Mouse (Mus musculus) forebrain, embryonic 12.5 days (tissue): ENCODE data around the gene Zfyve27. TPM values are rescaled to one million over a fixed set of nuclear protein-coding genes. Genes with fewer than 3 reads are reported as not detected.
A peak's percentile ranks its signal among the peaks of the same experiment; 100 is the strongest.

Experiments used
- ATAC-seq: fragments of 200-750 bp; cut with Nextera tagmentation; 2 replicates; pipeline ENCODE4 v1.8.0; 2017; ENCODE audit warnings: moderate TSS enrichment; ENCODE audit not compliant: low FRiP score
- H3K27ac ChIP-seq: fragments of 300-500 bp; sonication (generic); 2 replicates; pipeline ENCODE4 v1.5.1; 2016; ENCODE audit warnings: mild to moderate bottlenecking
- H3K27me3 ChIP-seq: fragments of 300-500 bp; sonication (generic); 2 replicates; pipeline ENCODE4 v1.6.1; 2016; ENCODE audit warnings: mild to moderate bottlenecking
- H3K36me3 ChIP-seq: fragments of 300-500 bp; sonication (generic); replicated peaks from 2 replicates; pipeline ENCODE4 v1.6.1; 2016; ENCODE audit warnings: mild to moderate bottlenecking
- H3K4me1 ChIP-seq: fragments of 300-500 bp; sonication (generic); 2 replicates; pipeline ENCODE4 v1.6.1; 2016
- H3K4me2 ChIP-seq: fragments of 300-500 bp; sonication (generic); 2 replicates; pipeline ENCODE4 v1.6.1; 2016; ENCODE audit warnings: mild to moderate bottlenecking, moderate library complexity
- H3K4me3 ChIP-seq: fragments of 300-500 bp; sonication (generic); replicated peaks from 2 replicates; pipeline ENCODE4 v1.5.1; 2016; ENCODE audit warnings: mild to moderate bottlenecking
- H3K9ac ChIP-seq: fragments of 300-500 bp; sonication (generic); 2 replicates; pipeline ENCODE4 v1.6.1; 2016; ENCODE audit warnings: mild to moderate bottlenecking
- H3K9me3 ChIP-seq: fragments of 300-500 bp; sonication (generic); 2 replicates; pipeline ENCODE4 v1.6.1; 2016
- WGBS: fragments of 180-500 bp; shearing (Covaris S2); methylation state at CpG from one replicate; pipeline ENCODE4 v1.1.7; 2016; 5-methylcytosine and 5-hydroxymethylcytosine counted together
- polyA plus RNA-seq: library from polyadenylated mRNA; unstranded; fragments of >200 nt; fragmentation: Nextera tagmentation; extraction: Ambion mirVana; gene quantifications from 2 replicates; pipeline ENCODE4 v1.2.1, GENCODE M21; 2016

Gene Zfyve27
- polyA plus RNA-seq, 1 experiment from 2014 or later: 47.3 TPM

GRCm38 (mm10) chr19:42145210-42145609 is 18.5 kb upstream of the Zfyve27 start:
- Histone ChIP-seq H3K36me3 (no peaks in the 10 kb centered on the region), H3K9me3 (no peaks in the 10 kb centered on the region), H3K27ac (no peak overlapping the region), H3K4me1 (peaks cover 19% of the 10 kb centered on the region), H3K27me3 (peaks cover 47% of the 10 kb centered on the region), H3K9ac (no peak overlapping the region), H3K4me2 (no peak overlapping the region), H3K4me3 (no peak overlapping the region)
- 67% methylated on average over 4 of the region's 4 CpGs for WGBS
- no peak for ATAC-seq

- Histone ChIP-seq H3K36me3 (no peaks in the 10 kb centered on the region), H3K4me2 (no peak overlapping the region), H3K4me1 (peaks cover 19% of the 10 kb centered on the region), H3K27ac (no peak overlapping the region), H3K9ac (no peak overlapping the region), H3K4me3 (no peak overlapping the region), H3K27me3 (peaks cover 47% of the 10 kb centered on the region), H3K9me3 (no peaks in the 10 kb centered on the region)
- no peak for ATAC-seq
- 97% methylated on average over 2 of the region's 2 CpGs for WGBS
These were observed 18.0 kb upstream of the Zfyve27 start for GRCm38 (mm10) chr19:42145731-42146130.

- no peak overlapping the region for H3K9ac ChIP-seq
- no peak overlapping the region for H3K4me2 ChIP-seq
These were observed 17.3 kb upstream of the Zfyve27 start for GRCm38 (mm10) chr19:42146276-42147010.

GRCm38 (mm10) chr19:42147170-42147768 is 16.5 kb upstream of the Zfyve27 start, which contains the start of gene Marveld1:
Gene Marveld1 (plus strand): TSS chr19:42147400.
- H3K27me3 ChIP-seq: peaks cover 47% of the 10 kb centered on the region
- H3K36me3 ChIP-seq: no peaks in the 10 kb centered on the region
- ATAC-seq: peak; percentile 36; the same call in 1 of the 2 replicates
- 1% methylated on average over 14 of the region's 57 CpGs for WGBS
- no peaks in the 10 kb centered on the region for H3K9me3 ChIP-seq
- H3K4me1 ChIP-seq: peaks cover 19% of the 10 kb centered on the region
- peak within 1 kb of the TSS; percentile 72 for H3K9ac ChIP-seq
- H3K4me3 ChIP-seq: peak within 1 kb of the TSS; percentile 56
- H3K4me2 ChIP-seq: peak within 1 kb of the TSS; percentile 78
- peak within 1 kb of the TSS; percentile 36; the same call in 1 of the 2 replicates for H3K27ac ChIP-seq

More at GRCm38 (mm10) chr19:42146276-42147010, 17.3 kb upstream of the Zfyve27 start:
- H3K4me1 ChIP-seq: peaks cover 19% of the 10 kb centered on the region
- peaks cover 47% of the 10 kb centered on the region for H3K27me3 ChIP-seq
- H3K9me3 ChIP-seq: no peaks in the 10 kb centered on the region
- no peaks in the 10 kb centered on the region for H3K36me3 ChIP-seq
- ATAC-seq: no peak
- 89% methylated on average over 9 of the region's 9 CpGs for WGBS
- no peak overlapping the region for H3K4me3 ChIP-seq
- no peak overlapping the region for H3K27ac ChIP-seq

GRCm38 (mm10) chr19:42147769-42148568 is 15.8 kb upstream of the Zfyve27 start:
- Histone ChIP-seq H3K27me3 (peaks cover 47% of the 10 kb centered on the region), H3K4me1 (peaks cover 19% of the 10 kb centered on the region), H3K27ac (peak overlapping the region; percentile 36; the same call in 1 of the 2 replicates), H3K4me2 (peak overlapping the region; percentile 78), H3K4me3 (peak overlapping the region; percentile 56), H3K9me3 (no peaks in the 10 kb centered on the region), H3K36me3 (no peaks in the 10 kb centered on the region), H3K9ac (peak overlapping the region; percentile 72)
- WGBS: under 1% methylated on average over 62 of the region's 63 CpGs
- ATAC-seq: peak; percentile 39

GRCm38 (mm10) chr19:42148569-42148860 is 15.2 kb upstream of the Zfyve27 start:
- Histone ChIP-seq H3K4me2 (peak overlapping the region; percentile 78), H3K4me3 (peak overlapping the region; percentile 56), H3K4me1 (peaks cover 19% of the 10 kb centered on the region), H3K27ac (no peak overlapping the region; the same call in 1 of the 2 replicates), H3K9me3 (no peaks in the 10 kb centered on the region), H3K27me3 (peaks cover 47% of the 10 kb centered on the region), H3K9ac (peak overlapping the region; percentile 72; the same call in 1 of the 2 replicates), H3K36me3 (no peaks in the 10 kb centered on the region)
- WGBS: 35% methylated on average over 7 of the region's 7 CpGs
- ATAC-seq: no peak

GRCm38 (mm10) chr19:42151990-42152389 is 11.8 kb upstream of the Zfyve27 start:
- Histone ChIP-seq H3K36me3 (no peaks in the 10 kb centered on the region), H3K4me3 (no peak overlapping the region), H3K27ac (no peak overlapping the region), H3K9me3 (no peaks in the 10 kb centered on the region), H3K27me3 (peaks cover 25% of the 10 kb centered on the region), H3K4me2 (no peak overlapping the region), H3K4me1 (peaks cover 18% of the 10 kb centered on the region), H3K9ac (no peak overlapping the region)
- WGBS: 8% methylated on average over 6 of the region's 6 CpGs
- peak; percentile 59 for ATAC-seq

GRCm38 (mm10) chr19:42157493-42158237 is 6.1 kb upstream of the Zfyve27 start:
- no peak overlapping the region for H3K4me3 ChIP-seq
- no peak overlapping the region for H3K9ac ChIP-seq
- H3K4me1 ChIP-seq: no peaks in the 10 kb centered on the region
- H3K27me3 ChIP-seq: no peaks in the 10 kb centered on the region
- no peak overlapping the region for H3K4me2 ChIP-seq
- H3K36me3 ChIP-seq: no peaks in the 10 kb centered on the region
- H3K27ac ChIP-seq: no peak overlapping the region
- no peaks in the 10 kb centered on the region for H3K9me3 ChIP-seq
- WGBS: 74% methylated on average over 12 of the region's 12 CpGs
- ATAC-seq: no peak

- Histone ChIP-seq H3K4me1 (no peaks in the 10 kb centered on the region), H3K27ac (no peak overlapping the region), H3K27me3 (no peaks in the 10 kb centered on the region), H3K9ac (no peak overlapping the region), H3K9me3 (no peaks in the 10 kb centered on the region), H3K36me3 (no peaks in the 10 kb centered on the region), H3K4me3 (no peak overlapping the region), H3K4me2 (no peak overlapping the region)
- no peak for ATAC-seq
- WGBS: 69% methylated on average over 13 of the region's 13 CpGs
These were observed 5.3 kb upstream of the Zfyve27 start for GRCm38 (mm10) chr19:42158246-42159017.

GRCm38 (mm10) chr19:42164188-42164587 is 437 bp downstream of the Zfyve27 start:
- WGBS: 60% methylated on average over 7 of the region's 7 CpGs
- Histone ChIP-seq H3K27ac (no peak overlapping the region), H3K4me1 (no peaks in the 10 kb centered on the region)

GRCm38 (mm10) chr19:42166130-42166529 is 2.4 kb downstream of the Zfyve27 start:
- WGBS: 4% methylated on average over 12 of the region's 12 CpGs

More at GRCm38 (mm10) chr19:42164188-42164587, 437 bp downstream of the Zfyve27 start:
- H3K27me3 ChIP-seq: peaks cover 22% of the 10 kb centered on the region
- H3K4me2 ChIP-seq: no peak overlapping the region
- no peak for ATAC-seq
- H3K36me3 ChIP-seq: no peaks in the 10 kb centered on the region
- no peaks in the 10 kb centered on the region for H3K9me3 ChIP-seq
- no peak overlapping the region for H3K4me3 ChIP-seq
- H3K9ac ChIP-seq: no peak overlapping the region

More at GRCm38 (mm10) chr19:42166130-42166529, 2.4 kb downstream of the Zfyve27 start:
- Histone ChIP-seq H3K9me3 (no peaks in the 10 kb centered on the region), H3K27ac (no peak overlapping the region), H3K36me3 (no peaks in the 10 kb centered on the region), H3K4me2 (peak overlapping the region; percentile 38), H3K27me3 (peaks cover 29% of the 10 kb centered on the region), H3K4me1 (peaks cover 4% of the 10 kb centered on the region), H3K9ac (peak overlapping the region; percentile 36; the same call in 1 of the 2 replicates), H3K4me3 (no peak overlapping the region)
- no peak for ATAC-seq
